Mouse (Mus musculus) urinary bladder, postnatal 14 days (tissue): ENCODE measurements at regions not wholly inside any gene's neighbourhood (a gene's known extent, or its start where the extent isn't known, plus 50 kb on each side); places are given as distances from the start of the nearest gene placed in this dataset.

Experiments
- DNase-seq: peaks from one replicate; pipeline ENCODE4 v3.0.0; 2021; ENCODE audit warnings: low spot score

DNA sequence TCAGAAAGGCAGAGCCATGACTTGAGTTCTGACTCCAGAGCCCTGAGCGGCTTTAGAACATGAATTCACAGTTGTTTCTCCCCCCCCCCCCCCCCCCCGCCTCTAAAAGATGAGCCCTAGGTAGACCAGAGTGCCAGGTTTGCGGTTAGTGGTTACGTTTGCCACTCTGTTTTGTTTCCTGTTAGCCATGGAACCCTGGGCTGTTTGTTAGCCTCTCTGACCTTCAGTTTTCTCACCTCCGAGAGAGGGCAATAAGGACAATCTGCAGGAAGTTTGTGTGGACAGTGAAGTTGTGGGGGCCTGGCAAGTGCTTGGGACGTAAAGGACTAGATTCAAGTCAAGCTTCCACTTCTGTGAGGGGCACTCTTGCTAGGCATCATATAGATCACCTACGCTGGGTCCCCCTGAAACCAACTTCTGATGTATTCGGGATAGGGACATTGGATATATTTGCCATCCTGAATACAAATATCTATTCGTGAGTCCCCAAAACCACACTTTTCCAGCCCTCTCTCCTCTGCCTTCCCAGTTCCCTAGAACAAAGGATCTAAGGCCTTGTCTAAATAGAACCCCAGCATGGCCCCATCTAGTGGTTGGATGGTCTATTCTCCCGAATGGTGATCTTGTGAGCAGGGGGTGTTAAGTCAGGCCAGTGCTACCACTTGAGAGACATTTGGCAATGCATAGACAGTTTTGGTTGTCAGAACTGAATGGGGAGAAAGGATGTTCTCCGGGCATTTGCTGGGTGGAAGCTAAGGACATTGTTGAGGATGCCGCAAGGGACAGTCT lies 145.4 kb upstream of the Tle3 start:
- no peak for DNase-seq

DNA sequence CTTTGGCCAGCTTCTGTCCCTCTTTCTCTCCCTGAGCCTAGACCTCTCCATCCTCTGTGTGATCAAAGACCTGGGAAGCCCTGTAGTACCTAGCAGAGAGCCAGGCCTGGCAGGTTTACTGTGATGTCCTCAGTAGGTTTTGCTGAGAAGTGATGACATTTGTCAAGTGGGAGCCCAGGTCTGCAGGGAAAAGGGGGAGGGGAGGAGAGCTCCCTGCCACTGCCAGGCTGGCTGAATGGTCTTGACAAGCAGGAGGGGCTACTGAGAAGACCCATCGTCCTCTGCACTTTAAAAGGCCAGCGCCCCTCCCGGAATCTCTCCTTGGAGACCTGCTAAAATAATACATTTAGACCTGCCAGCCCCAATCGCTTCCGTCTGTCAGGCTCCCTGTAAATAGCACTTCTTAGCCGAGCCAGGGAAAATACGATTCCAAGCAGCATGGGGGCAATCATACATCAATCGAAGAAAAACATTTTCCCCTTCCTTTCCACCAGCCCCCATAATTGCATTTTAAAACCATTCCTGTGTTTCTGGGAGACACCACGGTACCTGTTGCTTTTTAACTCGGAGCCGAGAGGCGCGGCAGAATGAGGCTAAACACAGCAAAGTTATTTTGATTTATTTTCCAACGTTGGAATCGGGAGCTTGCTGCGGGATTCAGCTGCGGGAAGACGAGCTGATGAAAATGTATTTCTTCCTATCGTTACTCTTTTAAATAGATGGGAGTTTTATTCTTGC lies 144.5 kb upstream of the Tle3 start:
- DNase-seq, result no peak

GRCm38 (mm10) chr9:61228230-61228631 lies 143.9 kb upstream of the Tle3 start:
- DNase-seq, result no peak

GRCm38 (mm10) chr9:61230306-61230705 lies 141.9 kb upstream of the Tle3 start:
- DNase-seq, result no peak

- DNase-seq, result no peak
Measured at GRCm38 (mm10) chr9:61232630-61233029, 139.5 kb upstream of the Tle3 start.

DNA sequence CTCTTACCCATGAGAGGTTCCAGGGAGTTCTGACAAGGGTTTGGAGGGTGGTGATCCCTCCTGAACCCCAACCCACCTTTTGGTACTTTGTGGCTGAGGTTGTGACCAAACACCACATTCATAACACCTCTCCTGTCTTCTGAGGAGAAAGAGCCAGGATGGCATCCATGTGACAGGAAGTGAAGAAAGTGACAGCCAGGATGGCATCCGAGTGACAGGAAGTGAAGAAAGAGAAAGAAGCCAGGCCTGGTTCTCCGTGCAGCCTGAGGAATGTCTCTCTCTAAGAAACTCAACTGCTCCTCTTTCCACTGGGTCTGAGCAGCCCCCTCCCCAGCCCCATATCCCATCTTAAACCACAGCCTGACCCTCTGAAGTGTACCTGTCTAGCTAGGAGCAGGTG lies 138.9 kb upstream of the Tle3 start:
- DNase-seq, result no peak

DNA sequence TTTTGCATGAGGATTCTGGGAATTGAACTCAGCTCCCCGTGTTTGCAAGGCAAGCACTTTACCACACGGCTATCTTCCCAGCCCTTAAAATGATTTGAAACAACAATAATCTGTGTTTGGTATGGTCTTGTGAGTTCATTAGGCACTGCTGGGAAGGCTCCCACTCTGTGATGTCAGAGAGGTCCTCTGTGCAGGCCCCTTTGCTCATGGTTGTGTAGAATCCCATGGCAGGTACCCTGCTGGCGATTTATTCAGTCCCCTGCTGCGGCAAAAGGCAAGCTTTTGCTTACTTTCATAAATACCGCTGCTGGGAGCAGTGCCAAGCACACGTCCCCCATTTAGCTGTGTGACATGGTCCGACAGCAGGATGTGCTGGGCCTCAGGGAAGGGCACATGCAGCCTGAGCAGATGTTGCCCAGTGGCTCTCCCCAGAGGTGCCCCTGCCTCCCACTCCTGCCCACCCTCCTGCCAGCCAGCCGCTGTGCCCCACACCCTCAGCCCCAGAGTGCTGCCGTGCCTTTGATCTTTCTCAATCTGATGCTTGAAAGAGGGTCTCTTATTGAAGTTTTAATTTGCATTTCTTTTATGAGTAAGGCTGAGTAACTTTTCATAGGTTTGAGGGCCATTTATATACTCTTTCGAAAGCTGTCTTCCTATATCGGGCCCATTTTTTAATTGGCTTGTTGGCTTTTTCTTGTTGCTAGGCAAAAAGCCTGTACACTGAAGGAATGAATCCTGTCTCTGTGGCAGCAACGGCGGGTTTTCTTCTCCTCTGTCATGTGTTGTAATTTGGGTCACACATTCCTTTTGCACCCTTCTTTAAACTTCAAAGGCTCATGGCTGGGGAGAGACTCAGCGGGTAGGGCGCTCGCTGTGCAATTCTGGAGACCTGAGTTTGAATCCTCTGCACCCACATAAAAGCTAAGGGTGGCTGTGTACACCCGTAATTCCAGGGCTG lies 136.2 kb upstream of the Tle3 start:
- no peak for DNase-seq

- no peak for DNase-seq
Measured at GRCm38 (mm10) chr9:61238687-61239250, 133.4 kb upstream of the Tle3 start.

DNA sequence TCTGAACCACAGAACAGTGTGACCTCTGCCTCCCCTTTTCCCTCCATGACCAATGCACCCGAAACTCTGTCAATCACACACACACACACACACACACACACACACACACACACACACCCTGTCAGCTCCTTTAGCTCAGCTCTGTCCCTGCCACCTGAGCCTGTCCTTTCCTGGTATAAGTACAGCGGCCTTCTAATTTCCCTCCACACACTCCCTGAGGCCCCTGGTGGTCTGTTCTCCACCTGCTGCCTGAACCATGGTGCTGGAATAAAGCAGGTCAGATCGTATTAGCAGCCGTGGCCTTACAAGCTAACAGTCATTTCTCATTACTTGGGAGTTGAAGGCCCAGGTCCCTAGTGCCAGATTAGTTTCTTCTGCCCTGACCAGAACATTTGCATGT lies 132.8 kb upstream of the Tle3 start:
- DNase-seq, result no peak

DNA sequence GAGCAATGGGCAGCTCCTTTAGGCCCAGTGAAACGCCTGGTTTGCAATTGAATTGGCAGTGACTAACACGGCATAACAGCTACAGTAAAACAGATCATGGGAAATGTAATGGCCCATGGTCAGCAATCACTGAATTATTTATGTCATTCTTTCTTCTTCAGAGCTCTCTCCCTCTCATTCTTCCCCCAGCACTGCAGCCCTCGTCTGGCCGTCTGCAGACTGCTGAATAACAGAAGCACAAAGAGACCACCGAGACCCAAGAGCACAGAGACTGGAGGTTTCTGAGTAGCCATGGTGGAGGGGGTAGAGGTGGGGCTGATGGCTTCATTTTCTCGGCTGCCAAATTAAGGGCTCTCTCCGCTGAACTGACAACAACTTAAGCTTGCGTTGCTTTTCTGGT lies 130.7 kb upstream of the Tle3 start:
- DNase-seq, result no peak

GRCm38 (mm10) chr9:61242167-61242860 lies 129.9 kb upstream of the Tle3 start:
- DNase-seq, result no peak

DNA sequence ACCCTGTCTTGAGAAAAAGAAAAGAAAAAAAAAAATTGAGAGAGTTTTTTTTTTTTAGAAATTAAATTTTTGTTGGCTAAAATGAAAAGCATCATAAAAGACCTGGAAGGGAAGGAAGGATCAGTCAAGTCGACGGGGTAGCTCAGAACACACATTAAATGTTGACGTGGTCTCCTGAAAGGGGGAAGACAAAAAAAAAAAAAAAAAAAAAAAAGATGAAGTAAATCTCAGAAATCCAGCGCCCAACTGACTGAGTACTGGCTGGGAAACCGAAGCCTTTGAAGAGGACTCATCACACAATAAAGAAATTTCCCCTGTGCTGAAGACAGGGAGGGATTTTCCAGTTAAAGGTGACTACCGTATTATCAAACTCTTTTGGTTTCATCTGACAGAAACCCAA lies 128.9 kb upstream of the Tle3 start:
- no peak for DNase-seq

- no peak for DNase-seq
Measured at GRCm38 (mm10) chr9:61249691-61250425, 122.3 kb upstream of the Tle3 start.

DNA sequence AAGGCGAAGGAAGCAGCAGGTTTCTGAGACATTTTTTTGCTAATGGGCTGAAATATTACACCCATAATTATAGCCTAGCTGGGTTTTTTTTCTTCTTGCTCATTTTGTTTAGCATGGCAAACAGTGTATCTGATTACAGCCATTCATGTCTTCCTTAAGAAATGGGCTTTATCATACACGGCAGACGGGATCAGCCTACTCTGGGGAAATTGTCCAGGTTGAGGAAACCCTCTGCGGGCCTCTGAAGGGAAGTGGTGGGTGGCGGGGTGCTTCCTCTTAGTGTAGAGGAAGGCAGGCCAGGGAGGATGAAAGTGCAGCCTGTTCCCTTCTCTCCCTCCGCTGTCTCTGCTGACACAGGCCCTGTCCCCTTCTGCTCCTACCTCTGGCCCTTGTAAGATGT lies 120.6 kb upstream of the Tle3 start:
- DNase-seq, result no peak

DNA sequence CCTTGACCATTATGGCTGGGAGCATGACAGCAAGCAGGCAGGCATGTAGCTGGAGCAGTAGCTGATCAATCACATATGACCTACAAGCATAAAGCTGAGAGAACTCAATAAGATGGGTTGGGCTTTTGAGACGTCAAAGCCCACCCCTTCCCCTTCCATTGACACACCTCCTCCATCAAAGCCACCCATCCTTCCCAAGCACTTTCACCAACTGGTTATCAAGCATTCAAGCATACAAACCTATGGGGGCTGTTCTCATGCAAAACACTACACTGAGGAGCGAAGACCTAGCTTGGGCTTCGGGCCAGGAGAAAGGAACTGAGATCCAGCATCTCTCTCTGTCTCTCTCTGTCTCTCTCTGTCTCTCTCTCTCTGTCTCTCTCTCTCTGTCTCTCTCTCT lies 118.4 kb upstream of the Tle3 start:
- no peak for DNase-seq

GRCm38 (mm10) chr9:61257488-61257887 lies 114.7 kb upstream of the Tle3 start:
- DNase-seq, result no peak

DNA sequence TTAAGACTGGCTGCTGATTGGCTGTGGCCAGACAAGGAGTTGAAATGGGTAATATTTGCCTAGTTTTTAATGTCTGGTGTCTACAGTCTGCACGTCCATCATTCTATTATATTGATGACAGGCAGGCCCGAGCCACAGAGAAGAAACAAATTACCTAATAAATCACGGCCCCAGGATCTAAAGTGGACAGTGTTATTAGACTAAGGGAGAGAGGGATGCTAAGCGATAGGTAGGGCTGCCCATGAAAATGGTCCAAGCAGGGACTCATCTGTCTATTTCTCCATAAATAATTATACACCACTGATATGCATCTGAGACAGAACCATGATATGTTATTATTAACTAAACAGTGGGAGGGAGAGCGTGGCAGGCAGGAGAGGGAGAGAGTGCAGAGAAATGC lies 114.1 kb upstream of the Tle3 start:
- no peak for DNase-seq

GRCm38 (mm10) chr9:61259421-61260174 lies 112.6 kb upstream of the Tle3 start:
- DNase-seq, result no peak

- peak; percentile 38 for DNase-seq
Measured at GRCm38 (mm10) chr9:61261263-61261662, 110.9 kb upstream of the Tle3 start.

DNA sequence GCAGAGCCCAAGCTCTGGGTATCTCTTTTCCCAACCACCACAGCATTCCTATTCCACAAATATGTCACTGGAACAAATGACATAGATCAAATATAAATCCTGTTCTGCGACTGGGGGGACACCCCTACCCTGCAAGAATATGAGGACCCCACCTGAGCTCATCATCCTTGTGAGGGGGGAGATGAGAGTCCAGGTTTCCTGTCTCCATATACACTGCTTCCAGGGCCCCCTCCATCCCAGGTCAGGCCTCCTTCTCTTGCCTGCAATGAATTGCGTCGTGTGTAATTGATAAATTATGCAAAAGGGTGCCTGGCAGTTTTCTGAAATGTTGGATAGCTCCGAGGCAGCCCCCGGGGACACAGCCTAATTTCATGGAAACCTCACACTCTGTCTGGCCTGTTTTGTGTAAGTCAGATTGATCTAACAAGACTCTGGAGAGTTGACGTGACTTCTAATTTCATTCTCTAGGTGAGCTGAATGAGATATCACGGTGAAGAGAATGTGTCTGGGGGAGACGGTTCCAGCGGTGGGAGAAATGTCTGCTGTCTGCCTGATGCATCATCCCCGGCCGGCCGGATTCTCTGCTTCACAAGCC lies 110.3 kb upstream of the Tle3 start:
- DNase-seq, result no peak
